Mouse (Mus musculus): ENCODE measurements around the gene Slc5a7. TPM values are rescaled to one million over a fixed set of nuclear protein-coding genes. Genes with fewer than 3 reads are reported as not detected.

The Slc5a7 gene
- total RNA-seq (2014; rRNA removed) (5.4 and 5.9 TPM in 2 replicates), polyA plus RNA-seq (2015; fragmentation: Nextera tagmentation; extraction: Ambion mirVana) (2.5 and 2.7 TPM in 2 replicates)

- no peak for ATAC-seq (ENCODE audit: low FRiP score)
- peak within 1 kb of the TSS; percentile 50 for H3K4me3 ChIP-seq (ENCODE audit: low read depth, low read length)
- peak within 1 kb of the TSS; percentile 77 for H3K4me2 ChIP-seq (ENCODE audit: low read depth, low read length, poor library complexity, severe bottlenecking)
- no peak for TF ChIP-seq CTCF (IDR thresholded peaks at IDR 0.05)
- no peak within 1 kb of the TSS for H3K27ac ChIP-seq (ENCODE audit: low read depth, low read length)
- H3K9ac ChIP-seq (replicated peaks; ENCODE audit: low read length, poor library complexity, severe bottlenecking): peak within 1 kb of the TSS; percentile 29; the same call in 1 of the 2 replicates
- no peak for DNase-seq (ENCODE audit: low spot score)
- no peaks in the 10 kb centered on the region for H3K9me3 ChIP-seq (ENCODE audit: low read length)
- no peaks in the 10 kb centered on the region for H3K27me3 ChIP-seq (ENCODE audit: insufficient read depth, low read length)
- 57% methylated on average over 1 of the region's 1 CpGs for WGBS
- H3K4me1 ChIP-seq (ENCODE audit: insufficient read depth, low read length): no peaks in the 10 kb centered on the region
- no peaks in the 10 kb centered on the region for H3K36me3 ChIP-seq (ENCODE audit: insufficient read depth, low read length)
These were observed at the start of gene Slc5a7 for GRCm38 (mm10) chr17:54298934-54299333. Gene Slc5a7, minus strand, starts transcription at chr17:54299034.

DNA sequence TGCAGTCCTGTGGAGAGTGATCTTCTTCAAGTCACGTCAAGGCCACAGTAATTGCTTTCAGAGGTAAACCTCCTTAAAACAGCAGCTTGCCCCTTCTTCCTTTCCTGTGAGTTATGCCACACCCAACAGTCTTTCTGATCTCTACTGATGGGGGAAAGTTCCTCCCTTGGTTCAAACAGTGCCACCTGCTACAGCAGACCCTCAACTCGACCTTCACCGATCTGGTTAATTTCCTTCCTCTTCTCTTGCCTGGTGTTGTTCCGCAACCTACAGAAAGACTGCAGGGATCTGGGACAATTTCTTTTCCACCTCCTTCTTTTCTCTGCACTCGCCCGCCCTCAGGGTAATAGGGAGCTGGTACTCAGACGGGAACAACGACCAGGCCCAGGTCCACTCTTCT lies 48.8 kb upstream of the Slc5a7 start:
- TF ChIP-seq CTCF (IDR thresholded peaks at IDR 0.05): no peak
- H3K27ac ChIP-seq (ENCODE audit: low read depth, low read length): no peak overlapping the region
- H3K9ac ChIP-seq (replicated peaks; ENCODE audit: low read length, poor library complexity, severe bottlenecking): no peak overlapping the region
- H3K4me3 ChIP-seq (ENCODE audit: low read depth, low read length): no peak overlapping the region
- H3K4me2 ChIP-seq (ENCODE audit: low read depth, low read length, poor library complexity, severe bottlenecking): no peak overlapping the region
- DNase-seq (ENCODE audit: low spot score) (no peak), ATAC-seq (ENCODE audit: low FRiP score) (no peak)
- WGBS: 86% methylated on average over 8 of the region's 8 CpGs
- no peaks in the 10 kb centered on the region for H3K36me3 ChIP-seq (ENCODE audit: insufficient read depth, low read length)
- H3K4me1 ChIP-seq (ENCODE audit: insufficient read depth, low read length): no peaks in the 10 kb centered on the region
- no peaks in the 10 kb centered on the region for H3K9me3 ChIP-seq (ENCODE audit: low read length)
- no peaks in the 10 kb centered on the region for H3K27me3 ChIP-seq (ENCODE audit: insufficient read depth, low read length)

DNA sequence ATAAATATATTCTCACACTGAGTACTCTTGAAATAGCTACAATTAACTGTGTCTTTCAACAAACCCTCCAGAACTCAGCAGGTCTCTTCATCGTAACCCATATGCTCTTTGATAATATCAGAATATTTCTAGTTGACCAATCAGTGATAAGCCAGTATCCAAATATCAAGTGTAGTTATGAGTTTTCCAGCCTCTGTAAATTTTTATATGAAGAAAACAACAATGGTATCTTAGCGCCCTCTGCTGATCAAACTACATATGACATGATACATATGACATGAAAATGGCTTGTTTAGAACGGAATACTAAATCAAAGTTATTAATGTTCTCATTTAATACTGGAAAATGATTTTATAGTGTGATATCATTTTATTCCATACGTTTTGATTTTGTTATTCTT lies 44.6 kb upstream of the Slc5a7 start:
- TF ChIP-seq CTCF (IDR thresholded peaks at IDR 0.05): peak; percentile 90
- Histone ChIP-seq H3K4me3 (ENCODE audit: low read depth, low read length) (no peak overlapping the region), H3K9me3 (ENCODE audit: low read length) (no peaks in the 10 kb centered on the region), H3K27me3 (ENCODE audit: insufficient read depth, low read length) (no peaks in the 10 kb centered on the region), H3K4me2 (ENCODE audit: low read depth, low read length, poor library complexity, severe bottlenecking) (no peak overlapping the region), H3K9ac (replicated peaks; ENCODE audit: low read length, poor library complexity, severe bottlenecking) (no peak overlapping the region), H3K36me3 (ENCODE audit: insufficient read depth, low read length) (no peaks in the 10 kb centered on the region), H3K27ac (ENCODE audit: low read depth, low read length) (no peak overlapping the region), H3K4me1 (ENCODE audit: insufficient read depth, low read length) (no peaks in the 10 kb centered on the region)
- ATAC-seq (ENCODE audit: low FRiP score) (peak; percentile 13; the same call in 1 of the 2 replicates), DNase-seq (ENCODE audit: low spot score) (peak; percentile 77)
- 22% methylated on average over 4 of the region's 4 CpGs for whole genome bisulfite sequencing

- WGBS: 1% methylated on average over 37 of the region's 37 CpGs
These were observed 456 bp downstream of the Slc5a7 start for GRCm38 (mm10) chr17:54298232-54298924.

DNA sequence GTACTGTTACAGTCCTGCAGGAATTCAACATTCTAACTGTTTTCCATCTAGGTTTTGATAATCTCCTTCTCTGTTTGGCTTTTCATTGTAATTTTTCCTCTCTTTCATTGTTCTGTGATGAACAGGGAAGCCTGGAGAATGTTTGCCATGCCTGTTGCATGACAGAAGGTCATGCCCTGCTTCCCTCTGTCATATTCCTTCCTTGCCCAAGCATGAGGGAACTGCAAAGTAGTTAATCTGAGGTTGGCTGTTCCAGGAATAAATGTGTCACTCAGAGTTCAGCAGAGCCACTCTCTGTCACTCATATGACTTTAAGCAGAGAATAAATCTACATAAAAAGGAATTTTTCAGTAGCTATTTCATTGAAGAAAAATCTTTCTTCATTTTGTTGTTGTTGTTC lies 48.1 kb downstream of the Slc5a7 start:
- no peaks in the 10 kb centered on the region for H3K9me3 ChIP-seq (ENCODE audit: low read length)
- no peak for TF ChIP-seq CTCF (IDR thresholded peaks at IDR 0.05)
- H3K9ac ChIP-seq (replicated peaks; ENCODE audit: low read length, poor library complexity, severe bottlenecking): no peak overlapping the region
- H3K4me1 ChIP-seq (ENCODE audit: insufficient read depth, low read length): no peaks in the 10 kb centered on the region
- H3K4me2 ChIP-seq (ENCODE audit: low read depth, low read length, poor library complexity, severe bottlenecking): no peak overlapping the region
- H3K27ac ChIP-seq (ENCODE audit: low read depth, low read length): no peak overlapping the region
- no peak overlapping the region for H3K4me3 ChIP-seq (ENCODE audit: low read depth, low read length)
- no peaks in the 10 kb centered on the region for H3K27me3 ChIP-seq (ENCODE audit: insufficient read depth, low read length)
- DNase-seq (ENCODE audit: low spot score) (no peak), ATAC-seq (ENCODE audit: low FRiP score) (no peak)
- no peaks in the 10 kb centered on the region for H3K36me3 ChIP-seq (ENCODE audit: insufficient read depth, low read length)

More at GRCm38 (mm10) chr17:54298232-54298924, 456 bp downstream of the Slc5a7 start:
- H3K27me3 ChIP-seq (ENCODE audit: insufficient read depth, low read length): no peaks in the 10 kb centered on the region
- DNase-seq (ENCODE audit: low spot score) (peak; percentile 31), ATAC-seq (ENCODE audit: low FRiP score) (peak; percentile 64)
- H3K9ac ChIP-seq (replicated peaks; ENCODE audit: low read length, poor library complexity, severe bottlenecking): peak overlapping the region; percentile 29; the same call in 1 of the 2 replicates
- no peaks in the 10 kb centered on the region for H3K9me3 ChIP-seq (ENCODE audit: low read length)
- no peaks in the 10 kb centered on the region for H3K36me3 ChIP-seq (ENCODE audit: insufficient read depth, low read length)
- H3K4me1 ChIP-seq (ENCODE audit: insufficient read depth, low read length): no peaks in the 10 kb centered on the region
- peak overlapping the region; percentile 50 for H3K4me3 ChIP-seq (ENCODE audit: low read depth, low read length)
- TF ChIP-seq CTCF (IDR thresholded peaks at IDR 0.05): no peak
- no peak overlapping the region for H3K27ac ChIP-seq (ENCODE audit: low read depth, low read length)
- H3K4me2 ChIP-seq (ENCODE audit: low read depth, low read length, poor library complexity, severe bottlenecking): peak overlapping the region; percentile 77

GRCm38 (mm10) chr17:54243650-54244300 lies 55.1 kb downstream of the Slc5a7 start:
- ATAC-seq (ENCODE audit: low FRiP score): no peak
- Histone ChIP-seq H3K9ac (replicated peaks; ENCODE audit: low read length, poor library complexity, severe bottlenecking) (no peak overlapping the region), H3K4me2 (ENCODE audit: low read depth, low read length, poor library complexity, severe bottlenecking) (no peak overlapping the region), H3K4me3 (ENCODE audit: low read depth, low read length) (no peak overlapping the region), H3K27ac (ENCODE audit: low read depth, low read length) (no peak overlapping the region), H3K36me3 (ENCODE audit: insufficient read depth, low read length) (no peaks in the 10 kb centered on the region), H3K4me1 (ENCODE audit: insufficient read depth, low read length) (no peaks in the 10 kb centered on the region), H3K9me3 (ENCODE audit: low read length) (no peaks in the 10 kb centered on the region), H3K27me3 (ENCODE audit: insufficient read depth, low read length) (no peaks in the 10 kb centered on the region)
- DNase-seq (ENCODE audit: low spot score): no peak
- TF ChIP-seq CTCF (IDR thresholded peaks at IDR 0.05): no peak

Data from midbrain, postnatal 0 days (tissue).